Mouse (Mus musculus): ENCODE measurements around the gene Wdr41. TPM values are rescaled to one million over a fixed set of nuclear protein-coding genes. Genes with fewer than 3 reads are reported as not detected.

Wdr41 gene
- 12.2 TPM for polyA plus RNA-seq (2017; shearing (Covaris generic))

GRCm38 (mm10) chr13:94976219-94977186 is at the start of gene Wdr41:
Gene Wdr41 (plus strand): TSS chr13:94976344.

Other genes starting within 250 kb of the Wdr41 start
- 158 TPM for gene Tbca, start 187.4 kb upstream of the Wdr41 start, polyA plus RNA-seq (2017; shearing (Covaris generic))
- not detected for gene Otp, start 100.7 kb upstream of the Wdr41 start, polyA plus RNA-seq (2017; shearing (Covaris generic))